Mouse (Mus musculus) heart, embryonic 14.5 days (tissue): ENCODE data around the gene Arhgap22. TPM values are rescaled to one million over a fixed set of nuclear protein-coding genes. Genes with fewer than 3 reads are reported as not detected.

Source experiments
- ATAC-seq: fragments of 200-750 bp; cut with Nextera tagmentation; 2 replicates; pipeline ENCODE4 v1.8.0; 2017; ENCODE audit warnings: low read depth, moderate TSS enrichment; ENCODE audit not compliant: insufficient number of reproducible peaks, insufficient read depth, low FRiP score
- H3K27ac ChIP-seq, 2 experiments: fragments of 200-500 bp in 1 of 2; fragments of 300-500 bp in 1 of 2; sonication (generic) in 1 of 2; replicated peaks in 1 of 2; 2 replicates each; pipeline ENCODE4 v1.5.1; 2012 to 2014; ENCODE audit warnings: low read depth in 2 of 2, low read length in 2 of 2, control low read depth in 1 of 2, mild to moderate bottlenecking in 1 of 2, mixed read lengths in 1 of 2; ENCODE audit not compliant: control insufficient read depth in 1 of 2, insufficient read depth in 1 of 2
- H3K27me3 ChIP-seq: fragments of 300-500 bp; sonication (generic); 2 replicates; pipeline ENCODE4 v1.6.1; 2014; ENCODE audit warnings: mild to moderate bottlenecking, low read length, control low read depth; ENCODE audit not compliant: control insufficient read depth, insufficient read depth
- H3K36me3 ChIP-seq: fragments of 300-500 bp; sonication (generic); 2 replicates; pipeline ENCODE4 v1.6.1; 2014; ENCODE audit warnings: mild to moderate bottlenecking, control low read depth, low read length, mixed read lengths; ENCODE audit not compliant: control insufficient read depth, insufficient read depth
- H3K4me1 ChIP-seq, 2 experiments: fragments of 200-500 bp in 1 of 2; fragments of 300-500 bp in 1 of 2; sonication (generic) in 1 of 2; 2 replicates each; pipeline ENCODE4 v1.6.1; 2012 to 2014; ENCODE audit warnings: low read length in 2 of 2, control low read depth in 1 of 2, mixed read lengths in 1 of 2; ENCODE audit not compliant: control insufficient read depth in 2 of 2, insufficient read depth in 2 of 2
- H3K4me2 ChIP-seq: fragments of 300-500 bp; sonication (generic); 2 replicates; pipeline ENCODE4 v1.6.1; 2014; ENCODE audit warnings: mild to moderate bottlenecking, low read length
- H3K4me3 ChIP-seq, 2 experiments: fragments of 200-500 bp in 1 of 2; fragments of 300-500 bp in 1 of 2; sonication (generic) in 1 of 2; 2 replicates each; pipeline ENCODE4 v1.5.1; 2012 to 2014; ENCODE audit warnings: low read length in 2 of 2, mild to moderate bottlenecking in 2 of 2, control low read depth in 1 of 2, low read depth in 1 of 2, moderate library complexity in 1 of 2; ENCODE audit not compliant: control insufficient read depth in 1 of 2, insufficient read depth in 1 of 2
- H3K9ac ChIP-seq: fragments of 300-500 bp; sonication (generic); 2 replicates; pipeline ENCODE4 v1.6.1; 2014; ENCODE audit warnings: mild to moderate bottlenecking, low read length
- H3K9me3 ChIP-seq: fragments of 300-500 bp; sonication (generic); 2 replicates; pipeline ENCODE4 v1.6.1; 2016; ENCODE audit warnings: low read length, control low read depth; ENCODE audit not compliant: control insufficient read depth
- WGBS: fragments of 180-500 bp; shearing (Covaris S2); extraction: QIAGEN DNeasy Blood & Tissue Kit; methylation state at CpG from one replicate; pipeline ENCODE4 v1.1.7; 2014; 5-methylcytosine and 5-hydroxymethylcytosine counted together
- polyA plus RNA-seq: library from polyadenylated mRNA; unstranded; fragments of >200 nt; fragmentation: Nextera tagmentation; extraction: Ambion mirVana; gene quantifications from 2 replicates; pipeline ENCODE4 v1.2.1, GENCODE M21; 2014

The Arhgap22 gene
- polyA plus RNA-seq, 1 experiment from 2014 or later, result 2.6 TPM

DNA sequence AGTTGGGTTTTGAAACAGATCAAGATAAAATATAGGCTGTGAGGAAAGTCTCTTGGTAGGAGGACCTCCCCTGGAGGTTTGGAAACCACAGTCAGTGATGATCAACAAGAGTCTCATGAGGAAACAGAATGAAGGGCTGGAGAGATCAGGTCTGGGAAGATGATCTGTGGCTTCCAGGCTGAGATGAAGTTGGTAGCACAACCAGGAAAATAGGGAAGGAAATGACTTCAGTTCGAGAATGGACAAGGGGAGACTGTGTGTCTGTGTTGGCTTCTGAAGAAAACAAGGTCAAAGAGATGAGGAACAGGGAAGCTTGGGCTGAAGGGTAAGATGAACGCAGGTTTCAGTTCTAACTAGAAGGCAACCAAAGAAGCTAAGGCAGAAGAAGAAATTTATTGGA is 26.6 kb downstream of the Arhgap22 start:
- 76% methylated on average over 2 of the region's 2 CpGs for WGBS
- Histone ChIP-seq H3K4me3 (no peak overlapping the region), H3K9ac (no peak overlapping the region), H3K9me3 (no peaks in the 10 kb centered on the region), H3K27me3 (no peaks in the 10 kb centered on the region), H3K4me2 (no peak overlapping the region), H3K4me1 (peaks cover 7 to 14% of the 10 kb centered on the region in 2 experiments), H3K27ac (no peak overlapping the region), H3K36me3 (no peaks in the 10 kb centered on the region)
- ATAC-seq, result no peak

DNA sequence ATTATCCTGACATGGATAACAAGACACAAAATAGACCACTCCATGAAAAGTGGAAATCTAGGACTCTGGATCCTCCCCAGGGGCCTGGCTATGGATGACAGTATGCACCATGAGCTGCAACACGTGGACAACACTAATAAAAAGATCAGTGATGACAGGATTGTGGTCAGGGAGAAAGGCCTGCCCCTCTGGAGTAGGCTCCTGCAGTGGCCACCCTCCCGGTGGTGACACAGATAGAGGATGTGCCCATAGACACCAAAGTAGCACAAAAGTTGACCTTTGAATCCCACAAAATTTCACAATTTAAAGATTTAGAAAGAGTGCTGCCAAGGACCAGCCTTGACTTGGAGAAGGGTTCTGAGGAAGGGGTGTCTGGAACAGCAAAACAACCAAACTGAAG is 29.4 kb downstream of the Arhgap22 start:
- 54% methylated on average over 2 of the region's 2 CpGs for WGBS
- no peak for ATAC-seq
- Histone ChIP-seq H3K36me3 (no peaks in the 10 kb centered on the region), H3K4me3 (no peak overlapping the region), H3K27ac (no peak overlapping the region), H3K27me3 (no peaks in the 10 kb centered on the region), H3K4me1 (peaks cover 7 to 14% of the 10 kb centered on the region in 2 experiments), H3K4me2 (no peak overlapping the region), H3K9ac (no peak overlapping the region), H3K9me3 (no peaks in the 10 kb centered on the region)

DNA sequence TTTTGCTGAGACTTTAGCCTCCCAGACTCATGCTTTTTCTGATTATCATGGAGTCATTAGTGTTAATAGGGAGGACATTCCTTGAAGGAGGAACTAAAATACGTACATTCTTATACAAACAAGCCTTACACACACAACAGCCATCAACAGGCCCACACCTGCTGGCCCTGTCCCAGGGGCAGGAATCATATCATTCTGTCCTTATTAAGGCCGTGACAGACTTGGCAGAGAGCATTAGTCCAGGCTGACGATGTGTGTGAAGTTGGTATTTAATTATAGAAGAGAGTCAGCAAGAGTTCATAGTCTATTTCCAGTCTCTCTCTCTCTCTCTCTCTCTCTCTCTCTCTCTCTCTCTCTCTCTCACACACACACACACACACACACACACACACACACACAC is 30.7 kb downstream of the Arhgap22 start:
- H3K4me1 ChIP-seq, result peaks cover 7 to 14% of the 10 kb centered on the region in 2 experiments
- 0 out of 2 replicates have a peak, but pooled peaks cover 1% of the 10 kb centered on the region for H3K27me3 ChIP-seq
- no peaks in the 10 kb centered on the region for H3K36me3 ChIP-seq
- H3K4me3 ChIP-seq, result no peak overlapping the region
- H3K9me3 ChIP-seq, result no peaks in the 10 kb centered on the region
- H3K27ac ChIP-seq, result peak overlapping the region; percentile 66 to 73; a peak in 3 of 4 replicates
- peak; percentile 49; the same call in 1 of the 2 replicates for ATAC-seq
- H3K4me2 ChIP-seq, result no peak overlapping the region
- 24% methylated on average over 3 of the region's 3 CpGs for WGBS
- no peak overlapping the region for H3K9ac ChIP-seq

DNA sequence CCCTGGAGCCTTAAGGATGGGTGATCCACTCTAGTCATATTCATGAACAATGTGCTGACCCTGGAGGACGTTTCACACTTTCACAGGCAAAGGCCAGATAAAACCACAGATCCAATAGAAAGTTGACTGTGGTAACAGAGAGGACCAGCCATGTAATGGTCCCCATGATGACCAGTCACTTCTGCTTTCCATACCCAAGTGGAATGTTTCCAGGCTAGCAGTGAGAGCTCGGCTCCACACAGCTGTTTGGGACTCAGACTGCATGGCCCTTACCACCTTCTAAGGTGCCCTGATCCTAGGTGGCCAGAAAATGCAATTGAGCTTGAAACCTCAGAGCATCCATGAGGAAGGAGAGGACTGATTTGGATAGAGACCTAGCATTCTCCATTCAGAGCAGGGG is 31.1 kb downstream of the Arhgap22 start:
- Histone ChIP-seq H3K4me3 (no peak overlapping the region), H3K4me2 (no peak overlapping the region), H3K9me3 (no peaks in the 10 kb centered on the region), H3K4me1 (peaks cover 8 to 14% of the 10 kb centered on the region in 2 experiments), H3K36me3 (no peaks in the 10 kb centered on the region), H3K27me3 (0 out of 2 replicates have a peak, but pooled peaks cover 5% of the 10 kb centered on the region), H3K9ac (no peak overlapping the region), H3K27ac (peak overlapping the region; percentile 50 to 56; a peak in 3 of 4 replicates)
- ATAC-seq, result no peak; the same call in 1 of the 2 replicates
- 69% methylated on average over 2 of the region's 2 CpGs for WGBS

DNA sequence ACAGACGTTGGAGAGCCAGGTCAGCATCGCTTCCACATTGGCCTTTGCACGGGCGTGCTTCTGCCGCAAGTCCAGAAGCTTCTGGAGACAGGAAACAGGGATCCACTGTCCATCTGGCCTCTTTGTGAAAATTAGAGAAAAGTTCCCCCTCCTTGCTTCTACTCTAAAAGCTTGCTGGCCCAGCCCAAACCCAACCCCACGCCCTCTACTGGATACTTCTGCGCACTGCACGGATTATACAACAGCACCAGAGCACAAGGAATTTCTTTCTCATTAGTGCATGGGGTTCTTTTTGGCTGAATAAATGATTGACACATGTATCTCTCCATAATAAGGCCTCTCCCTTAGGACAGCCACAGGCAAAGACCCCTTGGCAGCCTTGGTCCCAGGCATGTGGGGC is 32.6 kb downstream of the Arhgap22 start:
- no peak overlapping the region for H3K4me2 ChIP-seq
- no peak for ATAC-seq
- no peak overlapping the region for H3K4me3 ChIP-seq
- 37% methylated on average over 8 of the region's 8 CpGs for WGBS
- H3K4me1 ChIP-seq, result peaks cover 16 to 23% of the 10 kb centered on the region in 2 experiments
- H3K27me3 ChIP-seq, result peaks cover 14% of the 10 kb centered on the region; the same call in 1 of the 2 replicates
- H3K9me3 ChIP-seq, result no peaks in the 10 kb centered on the region
- no peak overlapping the region for H3K27ac ChIP-seq
- no peak overlapping the region for H3K9ac ChIP-seq
- no peaks in the 10 kb centered on the region for H3K36me3 ChIP-seq

DNA sequence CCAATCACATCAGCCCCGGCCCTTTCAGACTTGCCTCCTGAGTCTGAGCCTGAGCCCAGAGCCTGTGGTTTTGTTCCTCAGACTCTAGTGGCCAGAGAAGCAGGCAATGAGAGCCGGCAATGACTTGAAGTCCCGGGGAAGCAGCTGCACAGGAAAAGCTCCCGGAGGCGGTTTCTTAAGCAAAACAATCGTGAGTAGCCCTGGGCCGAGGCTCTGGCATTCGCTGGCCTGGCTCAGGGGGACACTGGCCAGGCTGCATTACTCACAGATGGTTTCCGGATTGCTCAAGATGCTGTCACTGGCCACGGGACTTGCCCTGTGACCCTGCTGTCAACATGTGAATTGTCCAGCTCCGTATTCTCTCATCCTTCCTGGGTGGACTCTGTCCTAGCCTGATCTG is 33.8 kb downstream of the Arhgap22 start:
- Histone ChIP-seq H3K4me3 (no peak overlapping the region), H3K27me3 (peaks cover 16% of the 10 kb centered on the region; the same call in 1 of the 2 replicates), H3K9ac (no peak overlapping the region), H3K27ac (no peak overlapping the region), H3K36me3 (no peaks in the 10 kb centered on the region), H3K9me3 (no peaks in the 10 kb centered on the region), H3K4me2 (no peak overlapping the region), H3K4me1 (peaks cover 16 to 23% of the 10 kb centered on the region in 2 experiments)
- no peak; the same call in 1 of the 2 replicates for ATAC-seq
- 30% methylated on average over 11 of the region's 11 CpGs for WGBS

DNA sequence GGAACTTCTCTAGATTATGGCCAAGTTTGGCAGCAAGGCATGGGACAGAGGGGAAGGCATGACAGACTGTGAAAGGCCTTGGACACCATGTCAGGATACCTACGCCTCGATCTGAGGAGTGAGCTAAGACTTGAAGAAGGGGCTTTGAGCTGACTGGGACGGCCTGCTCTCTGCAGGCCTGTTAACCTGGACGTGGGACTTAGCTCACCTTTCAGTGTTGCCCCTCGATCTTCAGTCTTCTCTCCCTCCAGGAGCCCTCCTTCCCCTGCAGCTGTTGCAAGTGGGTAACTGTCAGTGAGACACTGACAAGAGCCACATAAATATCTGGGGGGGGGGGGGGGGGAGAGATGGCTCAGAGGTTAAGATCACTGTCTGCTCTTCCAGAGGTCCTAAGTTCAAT is 34.9 kb downstream of the Arhgap22 start:
- ATAC-seq, result no peak
- Histone ChIP-seq H3K36me3 (no peaks in the 10 kb centered on the region), H3K4me3 (no peak overlapping the region), H3K4me1 (peaks cover 16 to 23% of the 10 kb centered on the region in 2 experiments), H3K27me3 (peaks cover 16% of the 10 kb centered on the region; the same call in 1 of the 2 replicates), H3K9me3 (no peaks in the 10 kb centered on the region), H3K4me2 (no peak overlapping the region), H3K9ac (no peak overlapping the region), H3K27ac (no peak overlapping the region)
- 71% methylated on average over 5 of the region's 5 CpGs for WGBS
